Mouse (Mus musculus) embryonic facial prominence, embryonic 15.5 days (tissue): Measurements from ENCODE around the gene Pitpnm2. TPM values are rescaled to one million over a fixed set of nuclear protein-coding genes. Genes with fewer than 3 reads are reported as not detected.

Source experiments
- ATAC-seq: fragments of 200-750 bp; cut with Nextera tagmentation; 2 replicates; pipeline ENCODE4 v1.8.0; 2017; ENCODE audit warnings: low read depth, moderate TSS enrichment; ENCODE audit not compliant: insufficient number of reproducible peaks, low FRiP score, low TSS enrichment
- H3K27ac ChIP-seq: fragments of 300-500 bp; sonication (generic); replicated peaks from 2 replicates; pipeline ENCODE4 v1.5.1; 2015; ENCODE audit warnings: mild to moderate bottlenecking, inconsistent platforms
- H3K27me3 ChIP-seq: fragments of 300-500 bp; sonication (generic); 2 replicates; pipeline ENCODE4 v1.6.1; 2015; ENCODE audit warnings: inconsistent platforms
- H3K36me3 ChIP-seq: fragments of 300-500 bp; sonication (generic); 2 replicates; pipeline ENCODE4 v1.6.1; 2015; ENCODE audit warnings: mild to moderate bottlenecking, inconsistent platforms
- H3K4me1 ChIP-seq: fragments of 300-500 bp; sonication (generic); 2 replicates; pipeline ENCODE4 v1.6.1; 2015; ENCODE audit warnings: inconsistent platforms
- H3K4me2 ChIP-seq: fragments of 300-500 bp; sonication (generic); replicated peaks from 2 replicates; pipeline ENCODE4 v1.6.1; 2015; ENCODE audit warnings: mild to moderate bottlenecking, inconsistent platforms
- H3K4me3 ChIP-seq: fragments of 300-500 bp; sonication (generic); replicated peaks from 2 replicates; pipeline ENCODE4 v1.5.1; 2015; ENCODE audit warnings: mild to moderate bottlenecking, inconsistent platforms
- H3K9ac ChIP-seq: fragments of 300-500 bp; sonication (generic); 2 replicates; pipeline ENCODE4 v1.6.1; 2015; ENCODE audit warnings: inconsistent platforms
- H3K9me3 ChIP-seq: fragments of 300-500 bp; sonication (generic); replicated peaks from 2 replicates; pipeline ENCODE4 v1.6.1; 2016; ENCODE audit warnings: inconsistent platforms
- WGBS: fragments of 180-500 bp; shearing (Covaris S2); methylation state at CpG from one replicate; pipeline ENCODE4 v1.1.7; 2015; 5-methylcytosine and 5-hydroxymethylcytosine counted together
- polyA plus RNA-seq: library from polyadenylated mRNA; unstranded; fragments of >200 nt; fragmentation: Nextera tagmentation; extraction: Ambion mirVana; gene quantifications from 2 replicates; pipeline ENCODE4 v1.2.1, GENCODE M21; 2015

Gene Pitpnm2
- polyA plus RNA-seq, 1 experiment from 2014 or later, result 5.0 TPM

- Histone ChIP-seq H3K4me2 (no peak overlapping the region), H3K4me3 (no peak overlapping the region), H3K27ac (no peak overlapping the region), H3K36me3 (peaks cover 18% of the 10 kb centered on the region; the same call in 1 of the 2 replicates), H3K9me3 (no peaks in the 10 kb centered on the region), H3K27me3 (no peaks in the 10 kb centered on the region), H3K4me1 (no peaks in the 10 kb centered on the region), H3K9ac (no peak overlapping the region)
- ATAC-seq, result no peak
- 83% methylated on average over 6 of the region's 6 CpGs for WGBS
Observed at GRCm38 (mm10) chr5:124266821-124267220, 17.3 kb upstream of the Pitpnm2 start.

GRCm38 (mm10) chr5:124263246-124263645, 13.7 kb upstream of the Pitpnm2 start:
- H3K4me3 ChIP-seq, result no peak overlapping the region
- 67% methylated on average over 4 of the region's 4 CpGs for WGBS
- no peak overlapping the region for H3K4me2 ChIP-seq
- no peak overlapping the region for H3K27ac ChIP-seq
- no peaks in the 10 kb centered on the region for H3K27me3 ChIP-seq
- no peaks in the 10 kb centered on the region for H3K4me1 ChIP-seq
- no peak overlapping the region for H3K9ac ChIP-seq
- H3K9me3 ChIP-seq, result no peaks in the 10 kb centered on the region
- H3K36me3 ChIP-seq, result peaks cover 34% of the 10 kb centered on the region
- no peak for ATAC-seq

- H3K27me3 ChIP-seq, result no peaks in the 10 kb centered on the region
- H3K9me3 ChIP-seq, result no peaks in the 10 kb centered on the region
- H3K4me3 ChIP-seq, result no peak overlapping the region
- peaks cover 44% of the 10 kb centered on the region for H3K36me3 ChIP-seq
- 76% methylated on average over 4 of the region's 4 CpGs for WGBS
- no peak for ATAC-seq
- H3K4me2 ChIP-seq, result no peak overlapping the region
- H3K9ac ChIP-seq, result no peak overlapping the region
- no peaks in the 10 kb centered on the region for H3K4me1 ChIP-seq
- H3K27ac ChIP-seq, result peak overlapping the region; percentile 30; the same call in 1 of the 2 replicates
Observed at GRCm38 (mm10) chr5:124262090-124262489, 12.5 kb upstream of the Pitpnm2 start.

- no peak overlapping the region for H3K4me2 ChIP-seq
- no peak overlapping the region for H3K4me3 ChIP-seq
- H3K9ac ChIP-seq, result no peak overlapping the region
- ATAC-seq, result no peak
- no peaks in the 10 kb centered on the region for H3K4me1 ChIP-seq
- WGBS, result 35% methylated on average over 2 of the region's 2 CpGs
- H3K36me3 ChIP-seq, result peaks cover 46% of the 10 kb centered on the region
- no peak overlapping the region for H3K27ac ChIP-seq
- H3K27me3 ChIP-seq, result no peaks in the 10 kb centered on the region
- no peaks in the 10 kb centered on the region for H3K9me3 ChIP-seq
Observed at GRCm38 (mm10) chr5:124259133-124259532, 9.6 kb upstream of the Pitpnm2 start.

GRCm38 (mm10) chr5:124258026-124258425, 8.5 kb upstream of the Pitpnm2 start:
- Histone ChIP-seq H3K27ac (no peak overlapping the region), H3K4me1 (no peaks in the 10 kb centered on the region), H3K9me3 (no peaks in the 10 kb centered on the region), H3K4me2 (no peak overlapping the region), H3K27me3 (no peaks in the 10 kb centered on the region), H3K36me3 (peaks cover 43% of the 10 kb centered on the region), H3K4me3 (no peak overlapping the region), H3K9ac (no peak overlapping the region)
- WGBS, result 97% methylated on average over 1 of the region's 1 CpGs
- no peak for ATAC-seq

GRCm38 (mm10) chr5:124255141-124255540, 5.6 kb upstream of the Pitpnm2 start:
- Histone ChIP-seq H3K9ac (no peak overlapping the region), H3K27ac (no peak overlapping the region), H3K4me2 (no peak overlapping the region), H3K36me3 (peaks cover 31% of the 10 kb centered on the region), H3K9me3 (no peaks in the 10 kb centered on the region), H3K27me3 (no peaks in the 10 kb centered on the region), H3K4me1 (peaks cover 7% of the 10 kb centered on the region; the same call in 1 of the 2 replicates), H3K4me3 (no peak overlapping the region)
- 88% methylated on average over 7 of the region's 7 CpGs for WGBS
- no peak for ATAC-seq

- Histone ChIP-seq H3K4me1 (peaks cover 12% of the 10 kb centered on the region), H3K27me3 (no peaks in the 10 kb centered on the region), H3K4me3 (no peak overlapping the region), H3K36me3 (peaks cover 24% of the 10 kb centered on the region), H3K9me3 (no peaks in the 10 kb centered on the region), H3K9ac (no peak overlapping the region), H3K27ac (no peak overlapping the region), H3K4me2 (no peak overlapping the region)
- WGBS, result 88% methylated on average over 8 of the region's 8 CpGs
- ATAC-seq, result no peak
Observed at GRCm38 (mm10) chr5:124253555-124253954, 4.0 kb upstream of the Pitpnm2 start.

- Histone ChIP-seq H3K9ac (no peak overlapping the region), H3K4me2 (no peak overlapping the region), H3K27ac (no peak overlapping the region), H3K36me3 (peaks cover 16% of the 10 kb centered on the region), H3K9me3 (no peaks in the 10 kb centered on the region), H3K4me3 (no peak overlapping the region), H3K4me1 (peaks cover 20% of the 10 kb centered on the region), H3K27me3 (no peaks in the 10 kb centered on the region)
- WGBS, result 93% methylated on average over 13 of the region's 13 CpGs
- no peak for ATAC-seq
Observed at GRCm38 (mm10) chr5:124252580-124253320, 3.2 kb upstream of the Pitpnm2 start.

- WGBS, result 72% methylated on average over 5 of the region's 5 CpGs
- H3K4me3 ChIP-seq, result no peak overlapping the region
- no peaks in the 10 kb centered on the region for H3K27me3 ChIP-seq
- peaks cover 4% of the 10 kb centered on the region; the same call in 1 of the 2 replicates for H3K36me3 ChIP-seq
- H3K4me1 ChIP-seq, result peaks cover 26% of the 10 kb centered on the region
- H3K9ac ChIP-seq, result no peak overlapping the region
- no peaks in the 10 kb centered on the region for H3K9me3 ChIP-seq
- no peak overlapping the region for H3K4me2 ChIP-seq
- H3K27ac ChIP-seq, result no peak overlapping the region
- ATAC-seq, result no peak
Observed at GRCm38 (mm10) chr5:124251070-124251469, 1.5 kb upstream of the Pitpnm2 start.

GRCm38 (mm10) chr5:124248845-124249613, 531 bp downstream of the Pitpnm2 start:
- under 1% methylated on average over 70 of the region's 77 CpGs for WGBS
- peak overlapping the region; percentile 65 for H3K9ac ChIP-seq
- H3K27me3 ChIP-seq, result no peaks in the 10 kb centered on the region

GRCm38 (mm10) chr5:124247986-124248626, 1.5 kb downstream of the Pitpnm2 start:
- 38% methylated on average over 9 of the region's 9 CpGs for WGBS
- Histone ChIP-seq H3K36me3 (peaks cover 7% of the 10 kb centered on the region), H3K27me3 (no peaks in the 10 kb centered on the region), H3K27ac (no peak overlapping the region), H3K4me2 (peak overlapping the region; percentile 85), H3K4me1 (peaks cover 26% of the 10 kb centered on the region), H3K9ac (no peak overlapping the region), H3K4me3 (peak overlapping the region; percentile 62), H3K9me3 (no peaks in the 10 kb centered on the region)
- no peak for ATAC-seq

More at GRCm38 (mm10) chr5:124248845-124249613, 531 bp downstream of the Pitpnm2 start:
- H3K27ac ChIP-seq, result peak overlapping the region; percentile 79
- H3K36me3 ChIP-seq, result peaks cover 6% of the 10 kb centered on the region
- H3K9me3 ChIP-seq, result no peaks in the 10 kb centered on the region
- peak; percentile 40 for ATAC-seq
- H3K4me1 ChIP-seq, result peaks cover 26% of the 10 kb centered on the region
- peak overlapping the region; percentile 62 for H3K4me3 ChIP-seq
- peak overlapping the region; percentile 85 for H3K4me2 ChIP-seq
